Mouse (Mus musculus) cerebellum, adult 18-20 months (tissue): ENCODE data around the gene Eno1.

Source experiments
- DNase-seq, 2 experiments: peaks; one replicate each; pipeline ENCODE4 v3.0.0; 2021

Gene Eno1

GRCm38 (mm10) chr4:150226818-150227688 lies 9.5 kb upstream of the Eno1 start:
- peak; percentile 89 to 95 for DNase-seq

DNA sequence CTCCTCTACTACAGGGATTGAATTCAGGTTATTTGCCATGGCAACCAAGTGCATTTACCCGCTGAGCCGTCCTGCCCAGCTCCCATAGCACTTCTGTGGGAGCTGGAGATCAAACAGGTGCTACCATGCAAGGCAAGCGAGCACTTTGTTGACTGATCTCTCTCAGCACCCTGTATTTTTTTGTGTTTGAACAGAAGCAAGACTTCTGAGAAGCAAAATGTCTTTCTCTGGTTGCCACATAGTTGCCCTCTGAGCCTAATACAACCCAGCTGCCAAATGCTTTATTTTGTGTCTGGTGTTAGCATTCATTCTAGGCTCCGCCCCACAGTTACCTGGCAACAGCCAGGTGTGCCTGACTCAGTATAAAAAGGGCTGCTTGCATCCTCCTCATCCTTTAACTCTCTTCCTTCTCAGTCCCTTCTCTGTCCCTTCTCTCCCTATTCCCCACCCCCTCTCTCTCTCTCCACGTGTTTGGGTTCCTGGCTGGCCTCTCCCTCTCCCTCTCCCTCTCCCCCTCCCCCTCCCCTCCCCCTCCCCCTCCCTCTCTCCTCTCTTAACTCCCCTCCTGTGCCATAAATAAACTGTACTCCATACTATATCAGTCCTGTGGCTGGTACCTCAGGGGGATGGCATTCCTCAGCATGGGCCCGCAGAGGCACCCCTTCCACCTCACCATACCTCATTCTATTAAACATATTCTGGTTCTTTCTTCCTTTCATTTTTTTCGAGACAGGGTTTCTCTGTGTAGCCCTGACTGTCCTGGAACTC lies 7.8 kb upstream of the Eno1 start:
- no peak for DNase-seq

GRCm38 (mm10) chr4:150229747-150230390 lies 6.7 kb upstream of the Eno1 start:
- no peak for DNase-seq

GRCm38 (mm10) chr4:150230460-150231407 lies 5.8 kb upstream of the Eno1 start:
- DNase-seq: no peak

GRCm38 (mm10) chr4:150231871-150232270 lies 4.7 kb upstream of the Eno1 start:
- peak; percentile 72 to 80 for DNase-seq

GRCm38 (mm10) chr4:150234599-150235327 lies 1.8 kb upstream of the Eno1 start:
- DNase-seq: no peak

- no peak for DNase-seq
Observed at GRCm38 (mm10) chr4:150235585-150235984, 936 bp upstream of the Eno1 start.

- no peak for DNase-seq
Observed at GRCm38 (mm10) chr4:150236031-150236430, 490 bp upstream of the Eno1 start.

DNA sequence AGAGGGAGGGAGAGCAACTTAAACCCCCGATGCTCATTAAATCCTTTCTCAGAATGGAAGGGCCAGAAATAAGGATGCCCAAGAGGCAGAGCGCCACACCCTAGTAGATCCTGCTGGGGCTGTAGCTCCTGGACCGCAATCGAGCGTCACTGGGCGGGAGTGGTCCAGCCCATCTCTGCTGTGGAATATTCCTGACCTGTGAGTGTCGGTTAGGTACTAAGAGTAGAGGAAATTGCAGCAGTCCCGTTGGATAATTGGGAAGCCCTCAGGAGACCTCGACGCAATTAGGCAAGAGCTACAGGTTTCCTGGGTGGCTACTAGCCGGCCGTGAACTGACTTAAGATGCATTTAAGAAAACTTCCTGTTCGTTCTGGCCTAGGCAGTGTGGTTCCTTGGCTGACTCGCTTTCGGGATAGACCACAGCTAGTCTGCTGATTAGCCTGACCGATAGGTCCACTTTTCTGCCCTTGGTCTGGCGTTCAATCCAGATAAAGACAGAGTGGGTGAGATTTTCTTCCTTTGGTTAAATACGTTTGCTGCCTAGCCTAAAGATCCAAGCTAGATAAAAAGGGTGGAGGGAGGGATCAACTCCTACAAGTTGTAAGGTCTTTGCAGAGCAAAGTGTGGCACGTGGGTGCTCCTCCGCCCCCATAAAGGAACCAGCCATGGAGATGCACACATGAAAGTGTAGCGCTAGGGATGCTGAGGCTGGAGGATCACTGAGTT lies 1.3 kb downstream of the Eno1 start:
- peak; percentile 43 to 47 for DNase-seq

DNA sequence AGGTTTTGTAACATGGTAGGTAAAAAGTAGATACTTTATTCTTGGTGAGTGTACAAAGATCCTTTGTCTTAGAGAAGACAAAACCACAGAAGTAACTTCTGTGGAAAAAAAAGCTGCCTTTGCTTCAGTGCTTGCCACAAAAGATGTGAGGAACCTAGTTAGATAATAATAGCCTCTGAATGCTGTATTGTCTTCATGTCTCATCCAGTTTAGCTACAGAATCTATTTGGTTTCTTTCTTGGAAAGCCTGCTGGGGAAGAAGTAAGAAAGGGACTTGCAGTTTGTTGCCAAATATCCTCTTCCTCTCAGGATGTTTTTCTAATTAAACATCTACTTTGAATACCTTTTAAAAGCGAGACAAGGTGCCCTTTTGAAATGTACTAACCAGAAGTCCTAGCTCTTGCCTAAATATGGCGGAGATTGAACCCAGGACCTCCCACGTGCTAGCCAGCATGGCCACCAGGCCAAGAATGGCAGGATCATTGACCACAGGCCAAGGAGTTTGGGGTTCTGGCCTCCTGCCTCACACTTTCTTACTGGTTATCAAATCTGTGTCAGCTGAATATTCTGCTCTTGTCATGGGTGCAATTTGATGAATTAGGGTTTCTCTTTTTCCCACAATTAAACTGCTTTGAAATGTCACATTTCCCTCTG lies 2.0 kb downstream of the Eno1 start:
- DNase-seq: peak; percentile 40 to 44

DNA sequence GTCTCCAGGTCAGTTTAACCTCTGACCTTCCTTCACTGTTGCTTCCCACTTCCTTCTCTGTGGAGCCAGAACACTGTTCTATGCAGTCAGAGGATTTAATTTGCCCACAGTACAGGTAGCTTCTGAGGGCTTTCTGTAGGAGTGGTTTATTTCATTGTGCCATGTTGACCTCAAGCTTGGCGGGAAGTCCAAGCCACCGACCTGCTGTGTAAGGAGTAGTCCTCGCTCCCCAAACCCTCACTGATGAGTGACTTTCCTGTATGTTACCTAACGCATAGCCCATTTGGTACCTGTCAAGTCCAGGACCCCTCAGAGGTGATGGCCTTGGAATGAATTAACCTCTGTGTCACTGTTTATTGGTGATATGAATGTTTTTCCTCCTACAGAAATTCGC lies 2.6 kb downstream of the Eno1 start:
- DNase-seq: no peak

GRCm38 (mm10) chr4:150239503-150239902 lies 3.0 kb downstream of the Eno1 start:
- no peak for DNase-seq

- DNase-seq: peak; percentile 83 to 85
Observed at GRCm38 (mm10) chr4:150239951-150240368, 3.4 kb downstream of the Eno1 start.

DNA sequence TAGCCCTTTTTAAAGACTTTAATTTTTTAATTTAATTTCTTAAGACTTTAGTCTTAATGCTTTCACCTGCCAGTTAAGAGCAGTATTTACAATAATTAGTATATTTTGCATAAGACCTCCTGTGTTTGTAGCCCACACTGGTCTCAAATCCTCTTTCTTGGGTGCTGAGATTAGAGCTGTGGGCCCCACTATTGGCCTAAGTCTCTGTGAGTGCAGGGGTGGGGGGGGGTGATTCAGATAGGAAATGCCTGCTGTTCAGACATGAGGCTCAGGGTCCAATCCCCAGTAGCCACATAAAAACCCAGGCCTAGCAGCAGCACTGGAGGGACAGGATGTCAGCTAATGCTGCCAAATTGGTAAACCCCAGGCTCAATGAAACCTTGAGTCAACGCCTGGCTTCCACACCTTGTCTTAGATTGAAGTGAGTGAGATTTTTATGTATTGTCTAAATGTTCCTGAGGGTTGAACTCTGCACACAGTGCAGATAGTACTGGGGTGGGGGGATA lies 3.9 kb downstream of the Eno1 start:
- DNase-seq: no peak

DNA sequence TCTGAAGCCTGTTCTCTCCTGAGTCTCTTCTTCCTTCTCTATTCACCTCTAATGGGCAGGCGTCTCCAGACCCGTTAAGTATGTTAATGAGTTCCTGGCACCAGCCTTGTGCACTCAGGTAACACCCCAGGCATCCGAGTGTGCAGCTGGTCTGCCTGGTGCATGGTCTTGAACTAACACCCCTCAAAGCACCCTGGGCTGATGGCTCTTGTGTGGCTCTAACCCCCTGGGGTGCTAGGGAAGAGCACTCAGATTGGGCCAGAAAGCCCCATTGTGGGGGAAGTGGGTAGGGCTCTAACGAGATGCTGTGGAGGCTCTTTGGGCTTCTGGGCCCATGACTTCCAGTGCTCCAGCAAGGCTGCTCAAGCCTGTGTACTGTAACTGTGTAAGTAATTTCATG lies 5.2 kb downstream of the Eno1 start:
- no peak for DNase-seq

DNA sequence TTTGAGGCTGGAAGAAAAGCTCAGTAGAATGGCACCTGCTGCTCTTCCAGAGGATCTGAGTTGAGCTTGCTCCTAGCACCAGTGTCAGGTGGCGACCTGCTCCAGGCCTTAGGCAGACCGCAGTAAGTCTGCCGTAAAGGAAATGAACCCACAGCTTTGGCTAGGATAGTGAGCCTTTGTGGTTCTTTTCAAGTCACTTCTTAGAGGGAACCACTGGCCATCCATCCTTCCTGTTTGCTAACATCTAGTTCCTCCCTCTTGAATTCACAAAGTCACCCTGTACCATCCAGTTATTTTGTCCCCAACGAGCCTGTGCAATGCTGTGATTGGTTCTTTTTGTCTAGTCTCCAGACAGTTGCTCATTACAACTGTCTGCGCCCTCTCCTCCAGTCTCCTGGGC lies 6.2 kb downstream of the Eno1 start:
- no peak for DNase-seq

DNA sequence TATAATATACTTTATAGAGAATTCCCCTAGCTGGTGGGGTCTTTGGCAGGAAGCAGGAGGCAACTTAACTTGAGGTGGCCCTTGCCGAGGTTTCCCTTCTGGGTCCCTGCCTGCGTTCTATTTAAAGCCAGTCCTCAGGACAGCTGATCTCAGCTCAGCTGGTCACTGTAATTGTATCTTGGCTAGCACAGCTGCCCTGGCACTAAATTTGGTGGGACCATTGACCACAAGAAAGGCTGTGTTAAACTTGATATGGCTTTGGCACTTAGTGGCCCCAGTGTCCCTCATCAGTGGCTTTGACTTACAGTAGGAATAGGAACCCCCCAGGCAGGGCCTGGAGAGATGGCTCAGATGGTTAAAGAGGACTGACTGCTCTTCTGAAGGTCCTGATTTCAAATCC lies 9.4 kb downstream of the Eno1 start:
- no peak for DNase-seq

DNA sequence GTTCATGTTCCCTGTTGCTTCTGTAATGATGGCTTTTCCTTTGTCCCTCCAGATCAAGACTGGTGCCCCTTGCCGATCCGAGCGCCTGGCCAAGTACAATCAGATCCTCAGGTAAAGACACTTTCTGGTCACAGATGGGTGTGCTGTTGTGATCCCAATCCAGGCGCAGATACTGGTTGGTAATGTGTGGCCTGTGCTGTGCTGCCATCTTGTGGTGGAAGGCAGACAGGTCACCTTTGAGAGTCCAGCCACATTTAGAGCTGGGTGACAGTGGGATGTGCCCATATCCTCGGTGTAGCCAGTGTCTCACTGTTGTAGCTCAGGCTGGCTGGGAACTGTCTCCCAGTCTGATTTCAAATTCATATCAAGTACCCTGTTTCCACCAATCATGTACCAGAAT lies 11.5 kb downstream of the Eno1 start:
- peak; percentile 79 to 83 for DNase-seq

GRCm38 (mm10) chr4:150248917-150249316 lies 12.4 kb downstream of the Eno1 start:
- no peak for DNase-seq

- DNase-seq: no peak
Observed at GRCm38 (mm10) chr4:150249731-150250270, 13.3 kb downstream of the Eno1 start.
